Mouse (Mus musculus) left cerebral cortex, postnatal 14 days (tissue): ENCODE data around the gene Gsdme. TPM values are rescaled to one million over a fixed set of nuclear protein-coding genes. Genes with fewer than 3 reads are reported as not detected.
A peak's percentile ranks its signal among the peaks of the same experiment; 100 is the strongest.

ENCODE experiments used
- DNase-seq, 2 experiments: peaks; one replicate each; pipeline ENCODE4 v3.0.0; 2021 to 2022; ENCODE audit warnings: low spot score in 2 of 2, mixed read lengths in 1 of 2
- intact Hi-C: fragments of 180-260 bp; cut with DNase I; formaldehyde crosslinking; loops from one replicate; pipeline ENCODE4 v1.15.1; 2025
- long read RNA-seq, 2 experiments: library from polyadenylated mRNA; stranded (forward); transcript quantifications; one replicate each; pipeline ENCODE4 v2.0.0; 2021
- total RNA-seq, 2 experiments: library from RNA; stranded (reverse); gene quantifications; 2 replicates each; pipeline ENCODE4 v1.2.3; 2021

Gsdme gene
- 10 to 100 TPM; 12.1 to 14.2 TPM for total RNA-seq
- long read RNA-seq, experiment 1, transcript Gsdme-205 (10 exons, 2,133 nt): major isoform, 16 of 77 reads
- long read RNA-seq, experiment 1, partial matches to known transcripts: 8 of 77 reads
- long read RNA-seq, experiment 1, other reads (novel, unspliced or antisense): 53 of 77 reads
- long read RNA-seq, experiment 2, transcript Gsdme-205 (10 exons, 2,133 nt): major isoform, 14 of 75 reads
- long read RNA-seq, experiment 2, partial matches to known transcripts: 15 of 75 reads
- long read RNA-seq, experiment 2, other reads (novel, unspliced or antisense): 45 of 75 reads

DNA sequence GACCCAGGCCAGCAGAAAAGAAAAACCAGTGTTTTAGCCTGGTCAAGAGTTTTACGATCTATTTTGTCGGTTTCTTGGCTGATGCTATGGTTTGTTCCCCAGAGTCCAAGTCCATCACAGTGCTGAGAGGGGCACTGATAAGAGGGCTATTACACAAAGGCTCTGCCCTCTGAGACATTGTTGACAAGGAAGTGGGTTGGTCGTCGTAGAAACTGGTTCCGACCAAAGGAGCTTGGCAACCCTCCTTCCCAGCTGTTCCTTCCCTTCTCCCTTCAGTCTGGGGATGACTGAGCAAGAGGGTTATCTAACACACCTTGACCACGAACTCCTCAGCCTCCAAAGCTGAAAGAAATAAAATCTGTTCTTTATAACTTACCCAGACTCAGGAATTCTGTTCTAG, at the start of gene Gsdme:
Gene Gsdme (minus strand): TSS at position 193 of the 400 bp plus-strand sequence.
- no peak for DNase-seq
- intact Hi-C loops: no loop called here

DNA sequence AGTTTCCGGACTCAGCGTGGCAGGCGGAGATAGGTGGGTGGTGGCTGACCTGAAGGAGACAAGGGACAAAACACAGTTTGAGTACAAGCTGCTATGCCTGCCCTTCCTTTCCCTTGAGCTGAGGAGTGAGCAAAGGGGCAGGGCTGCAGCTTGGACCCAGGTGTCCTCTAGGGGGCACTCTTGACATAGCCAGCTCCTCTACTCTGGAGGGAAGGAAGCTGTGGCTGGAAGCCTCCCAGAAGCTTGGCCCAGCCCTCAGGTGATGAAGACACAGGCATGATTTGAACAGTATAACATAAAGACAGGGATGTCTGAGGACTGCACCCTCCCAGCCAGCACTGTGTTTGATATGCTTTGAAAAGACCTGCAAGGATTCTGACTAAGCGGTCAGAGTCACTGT, 49.0 kb upstream of the Gsdme start:
- peak; percentile 70 to 78 for DNase-seq
- intact Hi-C loops: loop anchor here (2.0 kb wide), 2 partner anchors 144 to 214 kb away; partner anchors contain the start of gene Osbpl3

DNA sequence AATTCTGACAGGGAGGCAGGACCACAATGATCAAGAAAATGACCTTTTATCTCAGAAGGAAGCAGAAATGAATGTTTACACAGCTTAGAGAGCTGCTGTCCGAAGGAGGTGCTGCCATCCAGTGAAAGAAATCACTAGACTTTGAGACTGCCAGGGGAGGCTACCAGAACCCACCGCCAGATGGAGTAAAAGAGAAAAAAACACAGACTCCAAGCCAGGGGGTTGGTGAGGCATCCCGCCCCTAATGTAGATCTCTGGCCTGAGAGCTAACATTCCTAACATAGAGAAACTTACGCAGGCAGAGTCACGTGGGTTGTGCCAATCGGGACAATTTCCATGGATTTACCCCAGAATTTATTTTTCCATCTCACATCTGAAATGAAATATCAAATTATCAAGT, 45.4 kb upstream of the Gsdme start:
- peak; percentile 67 to 71 for DNase-seq
- intact Hi-C loops: loop anchor here (2.0 kb wide), 1 partner anchor 228 kb away; no protein-coding TSS in a partner anchor

DNA sequence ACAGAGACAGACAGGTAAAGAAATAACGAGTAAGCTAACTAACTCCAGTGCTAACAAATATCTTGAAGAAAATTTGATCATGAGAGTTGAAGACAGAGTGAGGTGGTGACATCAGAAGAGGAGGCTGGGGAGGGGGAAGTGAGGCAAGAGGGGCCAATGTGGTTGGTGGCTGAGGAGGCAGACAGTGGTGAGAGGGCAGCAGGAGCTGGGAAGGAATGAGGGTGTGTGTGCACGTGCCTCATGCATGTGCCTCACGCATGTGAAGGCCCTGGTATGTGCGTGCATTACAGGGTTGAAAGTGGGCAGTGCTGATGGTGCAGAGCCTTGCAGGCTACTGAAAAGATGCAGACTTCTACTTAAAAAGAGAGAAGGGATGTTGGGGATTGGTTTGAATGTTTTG, 43.0 kb upstream of the Gsdme start:
- intact Hi-C loops: no loop called here
- DNase-seq: no peak

DNA sequence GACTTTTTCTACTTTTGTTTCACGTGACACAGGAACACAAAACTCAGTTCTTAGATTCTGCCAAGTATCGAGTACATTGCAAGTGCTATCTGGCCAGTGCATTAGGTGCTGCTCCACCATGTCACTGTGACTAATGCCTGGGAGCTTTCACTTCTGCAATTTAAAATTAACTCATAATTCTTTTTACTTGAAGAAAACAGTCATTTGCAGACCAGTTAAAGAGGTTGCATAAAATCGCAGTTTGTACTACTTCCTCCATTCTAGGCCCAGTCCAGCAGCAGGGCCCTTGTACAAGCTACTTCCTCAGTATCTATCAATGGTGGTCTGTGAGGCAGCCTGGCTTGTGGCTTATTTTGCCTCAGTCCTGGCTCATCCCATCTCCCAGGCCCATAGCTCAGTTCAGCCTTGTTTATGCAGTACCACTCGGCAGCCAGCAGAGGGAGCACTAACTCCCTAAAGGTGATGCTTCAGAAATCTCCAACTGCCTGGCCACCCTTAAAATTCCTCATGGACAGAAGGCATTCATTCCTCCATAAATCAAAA, 41.4 kb upstream of the Gsdme start:
- intact Hi-C loops: no loop called here
- DNase-seq: peak; percentile 81 to 87

DNA sequence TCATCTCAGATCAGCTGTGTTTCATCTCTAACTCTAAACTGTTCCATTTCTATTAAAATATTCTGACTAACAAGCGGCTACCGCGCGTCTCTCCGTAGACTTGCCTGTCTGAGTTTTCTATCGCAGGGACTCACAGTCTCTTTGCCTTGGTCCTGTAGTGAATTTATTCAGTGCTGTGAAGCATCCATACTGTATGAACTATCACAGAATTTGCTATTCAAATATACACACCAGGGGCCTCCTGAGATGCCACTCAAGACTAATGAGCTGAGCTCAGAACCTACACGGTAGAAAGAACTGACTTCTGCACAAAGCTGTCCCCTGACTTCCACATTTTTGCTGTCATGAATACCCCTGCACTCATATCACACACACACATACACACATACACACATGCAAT, 37.5 kb upstream of the Gsdme start:
- no peak for DNase-seq
- intact Hi-C loops: no loop called here

DNA sequence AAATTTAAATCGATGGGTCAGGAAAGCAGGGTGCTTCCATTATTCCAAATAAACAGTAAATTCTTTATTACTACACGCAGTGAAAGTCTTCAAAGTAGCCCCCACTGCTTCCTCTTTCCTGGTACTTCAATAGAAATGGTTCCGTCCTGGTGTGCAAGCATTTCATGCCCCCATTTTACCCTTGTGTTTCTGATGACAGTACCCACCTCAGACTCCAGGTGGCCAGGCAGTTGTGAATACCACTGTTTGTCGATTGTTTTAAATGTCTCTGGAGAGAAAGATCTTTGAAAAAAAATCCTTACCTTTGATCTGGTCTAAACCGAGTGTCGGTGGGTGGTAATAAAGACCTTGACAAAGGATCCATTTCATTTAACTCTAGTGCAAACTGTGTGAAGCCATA, 37.0 kb upstream of the Gsdme start:
- intact Hi-C loops: no loop called here
- no peak for DNase-seq

DNA sequence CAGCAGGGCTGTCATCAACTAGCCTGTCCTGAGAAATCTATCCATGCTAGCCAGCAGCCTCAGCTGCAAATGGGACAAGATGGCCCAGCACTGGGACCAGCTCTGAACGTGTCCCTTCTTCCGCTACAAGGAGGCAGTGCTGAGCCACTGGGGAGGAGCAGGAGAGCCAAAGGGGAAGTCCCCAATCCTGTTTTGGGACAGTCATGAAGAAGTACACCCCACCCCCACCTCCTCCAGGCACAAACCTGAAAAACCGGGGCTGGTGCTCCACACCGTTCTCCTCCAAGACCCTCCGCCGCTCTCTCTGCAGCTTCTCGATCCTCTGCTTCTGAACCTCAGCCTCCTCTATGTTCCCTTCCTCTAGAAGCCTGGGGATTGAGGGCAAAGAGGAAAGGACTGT, 35.4 kb upstream of the Gsdme start:
- intact Hi-C loops: loop anchor here (10.0 kb wide), 2 partner anchors 104 to 374 kb away; no protein-coding TSS in a partner anchor
- no peak for DNase-seq

DNA sequence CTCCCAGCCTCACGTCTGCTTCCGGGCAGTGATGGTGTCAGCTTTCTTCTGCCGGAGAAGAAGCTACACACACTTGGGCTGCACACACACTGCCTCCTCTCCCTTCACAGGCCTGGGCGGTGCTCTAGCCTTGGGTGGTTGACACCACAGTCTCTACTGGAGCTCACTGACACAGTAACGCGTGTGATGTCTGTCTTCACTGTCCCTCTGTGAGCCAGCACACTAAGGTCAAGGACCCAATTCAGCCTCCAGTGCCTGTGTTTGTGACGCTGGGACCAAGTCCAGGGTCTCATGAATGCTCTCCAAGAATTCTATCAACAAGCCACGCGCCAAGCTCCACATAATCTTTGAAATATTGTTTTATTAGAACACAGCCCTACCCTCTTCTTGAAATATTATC, 34.0 kb upstream of the Gsdme start:
- DNase-seq: no peak
- intact Hi-C loops: loop anchor here (10.0 kb wide), 2 partner anchors 103 to 373 kb away; no protein-coding TSS in a partner anchor

DNA sequence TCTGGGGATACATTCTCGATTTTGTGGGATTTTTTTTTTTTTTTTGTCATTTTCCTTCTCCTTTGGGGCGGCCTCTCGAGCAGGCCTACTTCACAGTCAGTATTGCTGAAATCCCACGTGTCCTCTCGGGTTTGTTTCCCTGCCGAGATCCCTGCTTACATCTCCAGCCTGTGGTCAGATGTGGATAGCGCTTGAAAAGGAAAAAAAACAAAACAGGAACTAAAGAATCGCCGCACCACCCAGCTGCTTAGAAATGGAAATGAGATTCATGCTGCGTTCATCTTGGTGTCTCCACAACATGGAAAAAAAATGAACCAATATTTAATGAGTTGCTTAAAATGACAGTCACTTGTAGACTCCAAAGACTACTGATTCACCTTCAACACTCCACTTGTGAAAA, 31.5 kb upstream of the Gsdme start:
- intact Hi-C loops: loop anchor here (10.0 kb wide), 2 partner anchors 100 to 370 kb away; no protein-coding TSS in a partner anchor
- no peak for DNase-seq

DNA sequence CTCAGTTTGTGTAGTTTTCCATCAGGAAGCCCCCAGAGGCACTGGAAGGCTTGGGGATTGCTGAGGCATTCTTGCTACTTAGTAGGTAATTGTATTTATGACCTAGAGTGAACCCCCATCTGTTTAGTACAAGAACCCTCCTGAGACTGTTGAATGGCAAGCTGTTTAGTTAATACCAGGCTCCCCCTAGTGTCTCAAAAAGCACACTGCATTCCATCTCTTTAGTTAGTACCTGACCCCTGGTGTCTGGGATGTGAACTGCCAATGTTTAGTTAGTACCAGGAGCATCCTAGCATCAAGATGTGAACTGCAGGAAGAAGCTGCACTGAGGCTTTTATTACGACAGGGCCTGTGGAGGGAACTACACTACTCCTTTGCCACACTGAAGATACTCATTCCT, 30.5 kb upstream of the Gsdme start:
- DNase-seq: peak; percentile 87 to 95
- intact Hi-C loops: loop anchor here (1.0 to 10.0 kb wide), 4 partner anchors 99 to 775 kb away; partner anchors contain the start of gene Mpp6

DNA sequence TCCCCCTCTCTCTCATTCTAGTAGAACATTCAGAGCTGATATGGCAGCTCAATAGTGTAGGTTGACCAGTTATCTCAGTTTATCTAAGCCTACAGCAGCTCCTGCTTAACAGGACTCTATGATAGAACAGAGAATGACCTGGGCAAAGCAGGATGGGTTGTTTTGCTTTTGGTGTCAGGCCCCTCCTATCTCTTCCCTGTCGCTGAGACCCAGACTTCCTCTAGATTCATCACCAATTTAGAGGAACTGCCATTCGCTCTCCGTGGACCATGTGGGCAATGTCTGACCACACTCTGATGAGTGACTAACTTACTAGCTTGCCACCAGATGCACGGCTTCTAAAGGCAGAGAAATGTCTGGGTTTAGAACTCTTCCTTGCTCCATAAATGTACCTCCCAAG, 28.0 kb upstream of the Gsdme start:
- intact Hi-C loops: loop anchor here (5.0 to 10.0 kb wide), 3 partner anchors 97 to 367 kb away; partner anchors contain the start of gene Mpp6

DNA sequence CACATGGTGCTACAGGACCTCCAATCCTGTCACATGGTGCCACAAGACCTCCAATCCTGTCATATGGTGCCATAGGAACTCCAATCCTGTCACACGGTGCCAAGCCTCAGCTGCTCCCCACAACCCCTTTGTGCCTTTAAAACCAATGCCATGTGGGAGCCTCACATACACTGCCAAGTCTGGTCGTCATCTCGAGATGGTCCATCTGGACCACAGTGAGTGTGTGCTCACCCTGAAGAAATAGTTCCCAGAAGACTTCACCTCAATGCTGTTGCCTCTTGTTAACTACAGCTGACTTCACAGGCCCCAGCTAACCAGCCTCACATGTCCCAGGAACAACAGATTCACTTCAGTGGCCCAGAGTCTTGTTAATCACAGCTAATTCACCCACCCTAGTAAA, 23.2 kb upstream of the Gsdme start:
- intact Hi-C loops: no loop called here

More for the DNA sequence above, 28.0 kb upstream of the Gsdme start:
- no peak for DNase-seq

DNA sequence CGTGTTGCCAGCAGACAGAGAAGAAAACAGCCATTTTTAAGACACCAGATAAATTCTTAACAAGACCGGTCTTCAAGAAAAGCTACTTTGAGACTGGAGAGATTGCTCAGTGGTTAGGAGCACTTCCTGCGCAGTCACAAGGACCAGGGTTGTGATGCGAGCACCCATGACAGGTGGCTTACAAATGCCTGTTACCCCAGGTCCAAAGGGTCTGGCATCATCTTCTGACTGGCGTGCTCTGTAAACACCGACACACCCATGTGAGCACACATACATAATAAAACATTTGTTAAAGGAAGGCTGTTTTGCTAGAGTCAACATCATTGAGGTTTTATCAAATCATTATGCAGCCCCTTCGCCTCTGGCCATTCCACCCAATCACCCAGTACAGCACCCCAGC, 16.0 kb upstream of the Gsdme start:
- intact Hi-C loops: no loop called here
- DNase-seq: no peak

More for the DNA sequence above, 23.2 kb upstream of the Gsdme start:
- no peak for DNase-seq

DNA sequence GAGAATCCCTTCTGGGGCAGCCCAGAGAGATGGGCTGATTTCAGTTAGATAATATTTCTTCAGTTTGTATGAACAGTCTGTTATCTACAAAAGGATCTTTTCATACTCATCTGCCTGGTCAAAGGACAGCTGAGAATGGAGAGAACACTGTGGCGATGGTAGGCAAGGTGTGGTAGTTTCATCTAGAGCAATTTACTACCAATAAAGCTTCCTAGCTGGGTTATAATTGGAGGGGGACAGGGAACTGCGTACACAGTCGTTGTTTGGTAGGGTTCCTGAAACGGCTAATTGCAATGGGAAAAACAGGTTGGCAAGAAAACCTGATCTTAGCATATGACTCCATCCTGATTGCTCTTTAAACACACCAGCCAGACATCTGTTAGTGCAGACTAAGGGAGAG, 10.3 kb upstream of the Gsdme start:
- intact Hi-C loops: no loop called here
- DNase-seq: no peak

DNA sequence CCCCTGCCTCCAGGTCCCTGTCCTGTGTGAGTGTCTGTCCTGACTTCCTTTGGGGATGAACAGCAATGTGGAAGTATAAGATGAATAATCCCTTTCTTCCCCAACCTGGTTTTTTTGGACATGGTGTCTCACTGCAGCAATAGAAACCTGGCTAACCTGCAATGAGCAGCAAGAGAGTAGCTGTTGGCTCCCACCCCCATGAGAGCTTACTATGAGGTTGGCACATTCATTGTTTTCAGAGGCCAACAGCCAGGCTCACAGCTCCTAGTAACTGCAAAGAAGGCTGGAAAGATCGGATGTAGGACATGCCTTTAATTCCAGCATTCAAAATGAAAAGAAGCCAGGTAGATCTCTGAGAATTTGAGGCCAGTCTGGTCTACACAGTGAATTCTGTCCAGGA, 9.8 kb upstream of the Gsdme start:
- intact Hi-C loops: no loop called here
- no peak for DNase-seq

DNA sequence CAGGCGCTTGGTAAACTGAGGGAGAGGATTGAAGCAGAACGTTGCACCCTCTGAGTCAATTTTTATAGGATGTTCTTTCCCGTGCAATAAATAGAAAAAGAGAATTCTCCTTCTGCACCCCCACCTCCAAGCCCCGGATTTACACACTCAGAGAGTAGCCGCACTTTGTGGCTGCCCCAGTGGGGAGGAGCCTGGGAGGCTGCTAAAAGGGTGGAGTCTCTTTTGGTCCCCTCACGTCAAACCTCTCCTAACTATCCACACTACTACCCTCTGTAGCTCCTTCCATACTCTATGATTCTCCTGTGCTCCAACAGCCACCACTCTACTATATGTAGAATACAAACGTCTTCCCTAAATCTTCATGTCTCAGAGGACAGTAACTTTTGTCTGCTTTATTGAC, 1.4 kb downstream of the Gsdme start:
- intact Hi-C loops: no loop called here
- no peak for DNase-seq

DNA sequence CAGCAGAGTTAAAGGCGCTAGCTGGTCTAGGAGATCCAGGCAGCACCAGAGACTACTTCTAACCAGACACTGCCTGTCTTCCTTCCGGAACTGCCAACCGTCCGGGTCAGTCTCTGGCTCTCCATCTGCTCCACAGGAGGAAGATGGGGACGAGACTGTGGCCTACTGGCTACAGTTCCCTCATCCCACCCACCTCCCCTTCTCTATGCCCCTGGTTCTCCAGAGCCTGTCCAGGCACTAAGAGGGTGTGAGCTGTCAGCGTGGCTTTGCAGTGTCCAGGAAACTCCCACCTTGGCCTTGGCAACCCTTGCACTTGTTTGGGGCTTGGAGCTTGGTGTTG, 1.8 kb downstream of the Gsdme start:
- intact Hi-C loops: no loop called here
- no peak for DNase-seq

DNA sequence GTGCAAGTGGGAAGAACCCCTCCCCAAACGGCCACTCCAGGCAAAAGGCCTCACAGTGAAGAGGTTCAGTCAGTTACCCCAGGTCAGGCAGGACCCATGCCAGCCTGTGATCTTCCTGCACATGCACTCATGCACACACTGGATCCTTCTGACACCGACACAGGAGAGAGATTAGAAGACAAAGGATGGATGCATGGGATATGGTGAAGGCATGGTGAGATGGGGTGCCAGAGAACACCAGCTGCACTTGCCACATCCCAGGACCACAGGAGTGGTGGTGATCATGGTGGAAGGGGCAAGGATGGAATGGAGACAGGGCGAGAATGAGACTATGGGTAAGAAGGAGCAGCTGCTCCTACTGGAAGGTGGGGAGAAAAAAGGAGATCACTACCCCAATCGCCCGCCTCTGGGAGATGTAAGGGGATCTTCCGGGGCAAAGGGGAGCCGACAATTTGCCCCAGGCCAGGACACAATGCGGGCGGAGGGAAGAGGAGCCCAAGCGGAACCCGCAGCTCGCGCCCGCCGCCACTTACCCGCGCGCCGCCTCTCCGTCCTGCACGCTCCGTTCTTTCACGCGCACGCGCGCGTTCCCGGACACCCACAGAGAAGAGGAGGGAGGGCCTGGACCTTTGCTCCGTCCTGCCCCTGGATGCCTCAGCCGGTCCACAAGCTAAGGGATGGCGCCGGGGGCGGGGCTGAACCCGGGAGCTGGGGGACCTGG, 2.3 kb downstream of the Gsdme start:
- intact Hi-C loops: no loop called here
- DNase-seq: peak; percentile 79 to 85

DNA sequence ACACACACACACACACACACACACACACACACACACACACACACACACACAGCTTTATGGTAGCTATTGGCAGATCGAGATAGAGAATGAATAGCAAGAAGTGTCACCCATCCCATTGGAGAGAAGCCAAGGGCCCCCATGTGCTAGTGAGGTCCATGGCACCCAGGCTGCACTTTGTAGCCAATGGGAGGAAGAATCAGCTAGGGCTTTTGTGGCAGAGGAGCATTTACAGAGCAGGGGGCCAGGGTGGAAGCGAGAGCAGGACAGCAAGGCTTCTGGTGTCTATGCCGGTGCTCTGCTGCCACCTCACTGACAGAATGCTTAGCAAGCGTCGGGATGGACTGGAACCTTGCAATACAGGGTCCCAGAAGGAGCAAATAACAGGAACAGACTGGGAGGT, 8.3 kb downstream of the Gsdme start:
- no peak for DNase-seq
- intact Hi-C loops: no loop called here
